Mouse (Mus musculus) granulocyte monocyte progenitor cell, adult 5-6 weeks (primary cell): ENCODE measurements around the gene Ahdc1. TPM values are rescaled to one million over a fixed set of nuclear protein-coding genes. Genes with fewer than 3 reads are reported as not detected.
A peak's percentile ranks its signal among the peaks of the same experiment; 100 is the strongest.
"Not testable (repeated sequence)": the region's sequence is repeated elsewhere in the genome, so short reads cannot be mapped to it uniquely, and the experiment has no call there.

Experiments
- ATAC-seq: replicated peaks from 2 replicates; pipeline ENCODE4 v1.8.0; 2016; ENCODE audit warnings: mild to moderate bottlenecking, moderate TSS enrichment, inconsistent platforms; ENCODE audit not compliant: poor library complexity, severe bottlenecking
- total RNA-seq, 2 experiments: library from RNA; stranded (forward) in 1 of 2; stranded (reverse) in 1 of 2; fragments of 200-712, 200-1000 nt in 1 of 2; fragments of >200 nt in 1 of 2; fragmentation: Nextera tagmentation in 1 of 2; gene quantifications; 2 replicates each; pipeline ENCODE4 v1.2.3; 2014 to 2017

The Ahdc1 gene
- total RNA-seq, 2 experiments from 2014 or later: 0.93 to 1.3 TPM

DNA sequence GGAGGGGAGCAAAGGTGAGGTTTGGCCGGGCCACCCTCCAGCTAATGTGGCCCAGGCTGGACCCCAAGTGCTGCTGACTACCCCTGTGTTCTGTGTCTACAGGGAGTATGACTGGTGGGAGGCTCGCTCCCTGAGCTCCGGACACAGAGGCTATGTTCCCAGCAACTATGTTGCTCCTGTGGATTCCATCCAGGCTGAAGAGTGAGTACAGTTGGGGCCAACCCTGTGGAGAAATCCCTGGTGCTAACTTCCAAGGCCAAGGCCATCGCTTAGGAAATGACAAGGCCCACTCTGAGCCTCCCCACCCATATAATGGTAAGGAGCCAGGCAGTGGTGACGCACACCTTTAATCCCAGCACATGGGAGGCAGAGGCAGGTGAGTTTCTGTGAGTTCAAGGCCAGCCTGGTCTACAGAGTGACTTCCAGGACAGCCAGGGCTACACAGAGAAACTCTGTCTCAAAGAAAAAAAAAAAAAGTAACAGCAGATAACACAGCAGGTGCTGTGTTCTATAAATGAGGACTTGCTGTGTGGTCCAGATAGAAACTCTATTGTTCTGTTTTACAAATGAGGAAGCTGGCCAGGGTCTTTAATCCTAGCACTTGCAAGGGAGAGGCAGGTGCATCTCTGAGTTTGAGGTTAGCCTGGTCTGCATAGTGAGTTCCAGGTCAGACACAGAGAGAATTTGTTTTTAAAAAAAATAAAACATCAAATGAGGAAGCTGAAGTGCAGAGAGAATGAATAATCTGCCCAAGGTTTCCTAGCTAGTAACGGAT is 22.3 kb upstream of the Ahdc1 start:
- peak; percentile 60 for ATAC-seq

DNA sequence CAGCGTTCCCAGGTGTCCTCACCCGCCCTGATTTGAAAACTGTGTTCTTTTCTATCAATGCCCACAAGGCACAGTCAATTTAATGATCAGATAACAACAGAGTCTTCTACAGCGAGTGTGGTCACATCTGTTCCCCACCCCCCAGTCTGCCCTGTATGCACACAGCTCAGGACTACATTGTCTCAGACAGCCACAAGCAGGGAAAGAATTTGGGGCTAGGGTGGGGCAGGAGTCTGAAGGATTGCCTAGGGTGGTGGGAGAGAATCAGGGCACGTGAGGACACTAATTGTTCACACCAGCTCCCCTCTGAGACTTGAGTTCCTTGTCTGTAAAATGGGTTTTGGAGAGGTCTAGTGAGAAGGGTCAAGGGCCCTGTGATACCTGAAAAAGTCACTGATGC is 17.5 kb upstream of the Ahdc1 start:
- ATAC-seq: no peak

GRCm38 (mm10) chr4:132997469-132998237 is 13.4 kb upstream of the Ahdc1 start:
- peak; percentile 58 for ATAC-seq

DNA sequence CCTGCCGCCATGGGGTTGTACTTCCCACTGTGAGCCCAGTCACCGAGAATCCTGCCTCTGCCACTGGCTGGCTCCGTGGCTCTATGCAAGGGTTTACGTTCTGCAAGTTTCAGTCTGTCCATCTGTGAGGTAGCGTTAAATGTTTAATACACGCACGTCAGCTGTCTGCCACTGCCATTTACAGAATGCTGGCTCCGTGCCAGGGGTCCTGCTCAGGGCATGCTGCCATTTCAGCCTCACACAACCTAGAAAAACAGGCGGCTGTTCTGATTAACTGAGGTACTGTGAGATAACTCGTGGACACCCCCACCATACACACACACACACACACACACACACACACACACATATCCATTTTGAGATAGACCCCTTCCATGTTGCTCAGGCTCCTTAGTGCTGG is 8.2 kb upstream of the Ahdc1 start:
- no peak for ATAC-seq

- ATAC-seq: no peak
Observed at GRCm38 (mm10) chr4:133003316-133004018, 7.6 kb upstream of the Ahdc1 start.

DNA sequence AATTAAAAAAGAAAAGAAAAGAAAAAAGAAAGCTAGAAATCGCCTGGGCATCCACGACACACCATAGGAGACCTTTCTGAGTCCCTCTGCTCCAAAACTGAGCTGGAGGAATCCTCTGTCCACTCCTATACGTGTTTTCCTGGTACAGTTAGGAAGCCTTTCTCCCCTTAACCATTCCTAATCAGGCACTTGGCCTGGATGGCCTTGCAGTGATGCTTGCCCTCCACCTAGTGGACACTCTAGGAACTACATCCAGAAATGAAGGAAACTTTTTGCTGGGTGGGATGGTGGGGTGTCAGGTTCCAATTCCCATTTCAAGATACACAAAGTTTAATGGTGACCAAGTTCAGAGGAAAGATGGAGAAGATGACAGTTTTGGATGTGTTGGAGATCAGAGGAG is 5.8 kb upstream of the Ahdc1 start:
- ATAC-seq: peak; percentile 80

DNA sequence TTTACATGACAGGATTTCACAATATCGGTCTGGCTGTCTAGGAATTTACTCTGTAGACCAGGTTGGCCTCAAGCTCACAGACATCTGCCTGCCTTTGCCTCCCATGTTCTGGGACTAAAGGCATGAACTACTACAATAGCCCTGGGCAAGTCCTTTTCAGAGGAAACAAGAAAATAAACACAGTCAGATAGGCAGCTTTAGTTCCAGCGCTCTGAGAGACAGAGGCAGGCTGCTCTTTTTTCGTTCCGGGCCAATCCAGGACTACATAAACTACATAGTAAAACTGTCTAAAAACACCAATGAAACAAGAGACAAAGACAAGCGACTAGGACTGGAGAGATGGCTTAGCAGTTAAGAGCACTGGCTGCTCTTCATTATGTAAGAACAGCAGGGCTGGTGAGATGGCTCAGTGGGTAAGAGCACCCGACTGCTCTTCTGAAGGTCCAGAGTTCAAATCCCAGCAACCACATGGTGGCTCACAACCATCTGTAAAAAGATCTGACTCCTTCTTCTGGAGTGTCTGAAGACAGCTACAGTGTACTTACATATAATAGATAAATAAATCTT is 5.1 kb upstream of the Ahdc1 start:
- ATAC-seq: not testable (repeated sequence)

GRCm38 (mm10) chr4:133007513-133008380 is 3.3 kb upstream of the Ahdc1 start:
- ATAC-seq: no peak

GRCm38 (mm10) chr4:133009131-133009530 is 1.9 kb upstream of the Ahdc1 start:
- 0 out of 2 replicates have a peak, but pooled peaks have one; percentile 18 for ATAC-seq

DNA sequence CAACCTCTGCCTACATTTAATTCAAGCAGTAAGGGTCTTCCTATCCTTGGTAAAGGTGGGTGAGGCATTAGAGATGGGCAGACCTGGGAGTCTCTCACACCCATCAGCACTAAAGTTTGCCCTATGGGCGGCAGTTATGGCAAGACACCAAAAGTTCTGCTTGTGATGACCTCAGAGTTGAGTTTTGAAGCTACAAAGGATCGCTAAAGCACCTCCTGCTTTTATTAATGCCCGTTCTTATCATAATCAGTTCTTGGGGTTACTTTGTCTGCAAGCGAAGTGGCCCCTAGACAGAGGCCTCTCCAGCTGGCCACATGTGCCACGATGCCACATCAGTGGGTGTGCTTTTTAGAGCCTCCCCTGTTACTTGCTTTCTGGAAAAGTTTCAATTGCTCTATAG is 1.4 kb upstream of the Ahdc1 start:
- no peak for ATAC-seq

DNA sequence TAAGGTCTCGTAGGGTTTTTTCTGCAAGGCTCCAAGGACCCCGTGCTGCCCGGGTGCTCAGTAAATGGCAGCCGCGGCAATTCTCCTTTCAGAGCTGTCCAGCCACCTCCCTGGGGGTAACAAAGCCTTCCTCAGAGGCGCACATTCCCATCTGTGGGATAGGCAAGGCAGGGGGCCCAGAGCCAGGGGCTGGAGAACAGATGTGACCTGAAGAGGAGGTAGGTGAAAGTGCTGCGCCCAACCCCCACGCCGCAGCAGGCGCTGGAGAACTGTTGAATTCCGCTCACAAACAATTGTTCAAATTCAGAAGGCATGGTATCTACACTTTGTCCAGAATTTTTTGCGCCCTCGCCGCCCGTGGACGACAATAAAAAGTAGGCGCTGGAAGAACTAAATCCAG is 449 bp upstream of the Ahdc1 start:
- no peak for ATAC-seq

DNA sequence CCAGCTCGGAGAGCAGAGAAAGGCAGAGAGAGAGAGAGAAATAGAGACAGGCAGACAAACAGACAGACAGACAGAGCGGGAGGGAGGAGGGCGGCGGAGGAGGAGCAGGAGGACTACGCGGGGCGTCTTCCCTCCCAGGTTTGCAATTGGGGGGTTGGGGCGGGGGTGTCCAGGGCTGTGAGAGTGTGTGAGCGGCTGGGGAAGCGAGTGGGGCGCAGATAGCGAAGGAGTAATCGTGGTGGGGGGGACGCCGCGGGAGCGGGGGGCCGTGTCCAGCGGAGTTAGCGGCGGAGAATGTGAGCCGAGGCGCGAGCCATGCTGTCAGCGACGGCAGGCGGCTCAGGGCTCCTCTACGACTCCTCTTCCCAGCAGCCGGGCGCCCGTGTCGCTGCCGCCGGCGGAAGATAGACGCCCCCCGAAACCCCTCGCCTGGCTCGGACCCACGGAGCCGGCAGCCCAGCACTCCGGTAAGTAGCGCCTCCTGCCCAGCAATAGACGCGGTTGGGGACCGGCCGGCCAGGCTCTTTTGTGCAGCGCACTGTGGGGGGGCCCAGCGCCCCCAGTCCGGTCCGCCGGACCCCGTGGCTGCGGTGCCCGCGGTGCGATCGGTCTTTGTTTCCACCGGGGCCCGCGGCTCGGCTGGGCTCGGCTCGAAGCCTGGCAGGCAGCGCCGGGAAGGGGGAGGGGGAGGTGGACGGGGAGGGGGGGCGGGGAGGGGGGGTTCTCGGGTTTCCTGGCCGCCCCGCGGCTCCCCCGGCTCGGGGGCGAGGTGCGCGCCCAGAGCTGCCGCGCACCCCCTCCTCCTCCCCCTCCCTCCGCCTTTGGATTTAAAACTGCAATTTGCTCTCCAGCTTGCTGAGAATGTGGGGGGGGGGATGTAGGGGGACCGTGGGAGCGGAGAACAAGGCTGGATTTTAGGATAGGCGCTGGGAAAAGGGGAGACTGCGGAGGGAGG is 1.0 kb downstream of the Ahdc1 start:
- ATAC-seq: 0 out of 2 replicates have a peak, but pooled peaks have one; percentile 2

- no peak for ATAC-seq
Observed at GRCm38 (mm10) chr4:133012776-133013265, 1.8 kb downstream of the Ahdc1 start.

- ATAC-seq: peak; percentile 8
Observed at GRCm38 (mm10) chr4:133013266-133013891, 2.3 kb downstream of the Ahdc1 start.

- ATAC-seq: no peak
Observed at GRCm38 (mm10) chr4:133014088-133014487, 3.0 kb downstream of the Ahdc1 start.

DNA sequence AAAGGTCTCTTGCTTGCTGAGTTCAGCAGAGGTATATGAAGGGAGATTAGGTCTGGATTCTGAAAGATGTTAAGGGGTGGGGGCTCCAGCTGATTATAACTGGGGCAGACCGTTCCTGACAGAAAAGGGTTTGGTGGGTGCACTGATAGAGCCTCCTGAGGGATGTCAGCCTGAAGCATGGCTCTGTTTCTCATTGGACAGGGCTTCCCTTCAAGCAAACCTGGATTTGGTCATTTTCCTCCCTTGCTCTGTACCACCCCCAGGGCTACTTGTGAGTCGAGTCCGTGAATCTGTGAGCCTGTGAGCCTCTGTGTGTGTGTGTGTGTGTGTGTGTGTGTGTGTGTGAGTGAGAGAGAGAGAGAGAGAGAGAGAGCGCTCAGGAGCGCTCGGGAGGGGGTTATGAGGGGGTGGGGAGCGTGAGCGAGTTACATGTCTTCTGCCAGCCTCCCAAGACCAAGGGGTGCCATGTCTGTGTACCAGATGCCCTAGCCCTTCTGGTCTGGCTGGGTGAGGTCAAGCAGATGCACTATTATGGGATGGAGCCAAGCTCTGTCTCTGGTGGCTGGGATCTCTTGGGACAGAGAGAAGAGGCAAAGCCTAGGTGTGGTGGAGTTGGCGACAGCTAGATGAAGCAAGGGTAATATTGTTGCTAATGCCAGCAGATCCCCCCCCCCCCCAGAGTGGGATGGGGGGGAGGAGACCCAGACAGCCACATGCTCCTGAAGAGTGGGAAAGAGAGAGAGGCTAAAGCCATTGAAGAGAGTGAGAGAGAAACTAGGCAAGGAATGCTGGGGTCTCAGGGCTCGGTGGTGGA is 4.0 kb downstream of the Ahdc1 start:
- no peak for ATAC-seq
